ENCODE assay signal across 31 mouse cellular contexts in genomic region chr10:111903956-111904355, GRCm38 (mm10).
A peak's percentile ranks its signal among the peaks of the same experiment; 100 is the strongest.
DNase-seq lines count a peak whose midpoint lies in the region; ATAC-seq and TF ChIP-seq lines count a peak whose summit lies in the region.
"Had no signal": no experiment of that assay in that cellular context is flagged by ENCODE, and none has a peak within 500 bp of the region (broad histone marks: within the 10 kb centered on the region; RNA-seq: fewer than 3 reads in every experiment).

No protein-coding gene starts in this region.

- intact Hi-C loops in heart, postnatal 25 days (cut with DNase I) = no loop called here

- peak; percentile 41 to 65 for DNase-seq in cerebellum, adult 2 months
- no peak for DNase-seq in cerebellum, adult 8-10 months
- DNase-seq in cerebellum, postnatal 25 days = peak; percentile 65 to 67
- DNase-seq in heart, adult 11 months = peak; percentile 19
- no peak for DNase-seq in heart, postnatal 25 days (ENCODE audit: low spot score)
- peak; percentile 24 for DNase-seq in brain, adult 2 months (ENCODE audit: low read depth, low spot score)
- no peak for DNase-seq in ovary, postnatal 36 days (ENCODE audit: low spot score)
- DNase-seq: adrenal gland, adult 2 months; adrenal gland, postnatal 36 days; gastrocnemius, postnatal 25 days; heart, adult 18-20 months; heart, postnatal 4 days; kidney, adult 2 months; kidney, postnatal 36 days; liver, embryonic 13.5 days; lung, adult 18-20 months; lung, postnatal 4 days; retina, postnatal 1 day; right cerebral cortex, postnatal 14 days had no signal

- no peak for TF ChIP-seq POLR2A in cerebellum, adult 2 months (IDR thresholded peaks at IDR 0.05; ENCODE audit: borderline replicate concordance, insufficient read depth, low read length)

- ATAC-seq in cerebellum, adult (ENCODE audit: insufficient number of reproducible peaks, low FRiP score, low TSS enrichment) = no peak
- ATAC-seq: activated CD4-positive, CD25-positive, alpha-beta regulatory T cell, adult 4 months; intestine, embryonic 15.5 days; lung, postnatal 0 days; midbrain, embryonic 13.5 days had no signal

- 19% methylated on average over 8 of the region's 8 CpGs for WGBS in cerebellum, adult 2 months

- no peak overlapping the region for H3K27ac ChIP-seq in cerebellum, adult 2 months (ENCODE audit: insufficient read depth, low read length)
- H3K27ac ChIP-seq: hindbrain, embryonic 14.5 days; intestine, embryonic 15.5 days; layer of hippocampus, adult 2 months; left cerebral cortex, adult 2 months; limb, embryonic 15.5 days; liver, embryonic 13.5 days; midbrain, embryonic 13.5 days had no signal

- no peak for TF ChIP-seq CTCF in cerebellum, adult 2 months (IDR thresholded peaks at IDR 0.05; ENCODE audit: borderline replicate concordance, insufficient read depth, low read depth, low read length)

- H3K27me3 ChIP-seq in cerebellum, adult 2 months (ENCODE audit: control insufficient read depth, insufficient read depth, low read length) = no peaks in the 10 kb centered on the region
- H3K27me3 ChIP-seq: CH12.LX; intestine, embryonic 15.5 days; limb, embryonic 15.5 days; liver, embryonic 13.5 days; megakaryocyte, embryonic 14.5 days; midbrain, embryonic 13.5 days had no signal

- peaks cover 8% of the 10 kb centered on the region for H3K4me1 ChIP-seq in cerebellum, adult 2 months (ENCODE audit: control insufficient read depth, insufficient read depth, low read length)
- H3K4me1 ChIP-seq: intestine, embryonic 15.5 days; liver, embryonic 13.5 days had no signal

- H3K4me3 ChIP-seq in cerebellum, adult 2 months (replicated peaks; ENCODE audit: insufficient read depth, low read depth, low read length) = no peak overlapping the region
- H3K4me3 ChIP-seq: erythroblast, embryonic 14.5 days; intestine, embryonic 15.5 days; layer of hippocampus, adult 2 months; left cerebral cortex, adult 2 months; limb, embryonic 15.5 days; liver, embryonic 13.5 days; megakaryocyte, embryonic 14.5 days; midbrain, embryonic 13.5 days had no signal

Comparison
In these comparisons a context has a peak if more than half of its experiments do, and no peak if none do; other contexts are left out.
1. DNase-seq: peak in cerebellum, adult 2 months (2 of 2), cerebellum, postnatal 25 days (2 of 2), heart, adult 11 months (single experiment) and brain, adult 2 months (single experiment); none in cerebellum, adult 8-10 months (single experiment), heart, postnatal 25 days (single experiment) and ovary, postnatal 36 days (single experiment).